Mouse (Mus musculus) C2C12 (cell line): ENCODE data around the gene Ccdc12.

Source experiments
- CEBPB ChIP-seq: IDR thresholded peaks from one replicate; pipeline ENCODE4 v1.6.1; 2011; ENCODE audit warnings: low read depth, mild to moderate bottlenecking, control low read depth, moderate library complexity
- CTCF ChIP-seq: IDR thresholded peaks from one replicate; pipeline ENCODE4 v1.5.1; 2011; ENCODE audit not compliant: control insufficient read depth, insufficient read depth, insufficient read length
- FOSL1 ChIP-seq: IDR thresholded peaks from one replicate; pipeline ENCODE4 v1.8.0; 2011; ENCODE audit warnings: mild to moderate bottlenecking, low read length; ENCODE audit not compliant: poor library complexity, insufficient read depth, severe bottlenecking
- MAX ChIP-seq: IDR thresholded peaks from one replicate; pipeline ENCODE4 v1.6.1; 2011; ENCODE audit warnings: mild to moderate bottlenecking, control low read depth
- MYOD1 ChIP-seq: IDR thresholded peaks from one replicate; pipeline ENCODE4 v1.6.1; 2011; ENCODE audit warnings: low read depth; ENCODE audit not compliant: control insufficient read depth, insufficient read length
- MYOG ChIP-seq: IDR thresholded peaks from one replicate; pipeline ENCODE4 v1.6.1; 2011; ENCODE audit not compliant: control insufficient read depth, insufficient read length; ENCODE audit errors: extremely low read depth
- USF1 ChIP-seq: IDR thresholded peaks from one replicate; pipeline ENCODE4 v1.6.1; 2011; ENCODE audit warnings: low read depth, mild to moderate bottlenecking, control low read depth, moderate library complexity

DNA sequence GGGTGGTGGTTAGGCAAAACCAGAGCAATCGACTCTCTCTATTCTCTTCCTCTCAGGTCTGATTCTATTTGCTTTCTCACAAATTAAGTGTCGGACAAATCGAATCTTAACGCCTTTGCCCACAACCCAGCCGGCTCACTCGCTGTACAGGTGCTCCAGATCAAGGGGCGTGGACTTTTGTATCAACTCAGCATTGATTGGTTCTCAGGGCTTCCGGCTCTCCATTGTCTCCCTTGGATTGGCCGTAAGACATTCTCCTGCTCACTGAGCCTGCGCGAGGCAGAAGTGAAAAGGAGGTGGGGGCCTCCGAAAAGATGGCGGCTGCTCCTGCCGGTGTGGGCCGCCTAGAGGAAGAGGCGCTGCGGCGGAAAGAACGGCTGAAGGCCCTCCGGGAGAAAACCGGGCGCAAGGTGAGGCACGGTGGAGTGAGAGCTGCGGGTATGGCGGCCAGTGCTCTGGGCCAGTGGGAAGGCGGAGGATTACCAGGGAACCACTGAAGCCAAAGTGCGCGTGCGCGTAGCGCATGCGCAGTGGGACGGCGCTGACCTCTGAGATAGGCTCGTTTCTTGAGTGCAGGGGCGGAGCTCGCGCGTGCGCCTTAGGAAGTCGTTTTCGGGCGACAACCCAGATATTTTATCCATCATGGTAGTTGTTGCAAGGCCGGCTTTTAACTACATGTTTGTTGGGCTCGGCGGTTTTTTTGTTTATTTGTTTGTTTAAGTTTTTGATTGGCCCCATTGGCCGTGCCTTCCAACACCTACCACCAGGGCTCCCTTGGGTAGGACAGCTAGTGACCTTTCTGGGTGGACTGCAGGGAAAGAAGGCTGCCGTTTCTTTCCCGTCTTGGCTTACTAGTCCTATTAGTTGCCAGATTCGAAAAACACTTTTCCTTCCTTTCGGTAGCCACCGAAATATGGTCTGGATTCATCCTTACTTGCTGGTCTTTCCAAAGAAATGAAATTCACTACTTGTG lies at the start of gene Ccdc12:
- TF ChIP-seq MAX, result no peak
- no peak for TF ChIP-seq CTCF
- no peak for TF ChIP-seq FOSL1
- no peak for TF ChIP-seq USF1
- no peak for TF ChIP-seq MYOD1
- TF ChIP-seq MYOG, result no peak
- TF ChIP-seq CEBPB, result no peak
